Mouse (Mus musculus): ENCODE data around the gene Espnl. TPM values are rescaled to one million over a fixed set of nuclear protein-coding genes. Genes with fewer than 3 reads are reported as not detected.

The Espnl gene
- polyA plus RNA-seq, 1 experiment from 2014 or later = 0.11 TPM

DNA sequence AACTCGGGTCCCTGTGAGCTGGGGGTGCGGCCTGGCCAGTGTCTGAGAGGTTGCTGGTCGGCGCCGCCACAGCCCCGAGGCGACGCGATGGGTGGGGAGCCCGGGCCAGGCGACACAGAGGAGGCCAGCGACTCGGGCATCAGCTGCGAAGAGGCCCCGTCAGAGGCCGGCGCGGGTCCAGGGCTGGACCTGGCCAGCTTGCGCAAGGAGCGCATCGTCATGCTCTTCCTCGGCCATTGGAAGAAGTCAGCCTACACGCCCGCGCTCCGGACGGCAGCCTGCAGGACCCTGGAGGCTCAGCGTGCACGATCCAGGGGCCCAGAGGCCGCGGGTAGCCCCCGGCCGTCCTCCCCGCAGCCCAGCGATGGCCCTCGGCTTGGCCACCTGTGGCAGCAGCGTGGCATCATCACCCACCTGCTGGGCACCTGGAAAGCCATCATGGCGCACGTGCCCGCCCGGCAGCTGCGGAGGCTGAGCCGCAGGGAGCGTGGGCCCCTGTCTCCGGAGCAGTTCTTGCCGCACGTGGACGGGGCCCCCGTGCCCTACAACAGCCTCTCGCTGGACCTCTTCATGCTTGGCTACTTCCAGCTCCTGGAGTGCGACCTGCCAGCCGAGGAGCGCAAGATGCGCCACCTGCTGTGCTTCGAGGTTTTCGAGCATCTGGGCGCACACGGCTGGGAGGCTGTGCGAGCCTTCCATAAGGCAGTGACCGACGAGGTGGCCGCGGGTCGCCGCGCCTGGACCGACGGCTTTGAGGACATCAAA, 23.2 kb downstream of the Espnl start:
- Histone ChIP-seq H3K9ac (ENCODE audit: low read length) (no peak overlapping the region), H3K36me3 (ENCODE audit: control insufficient read depth, insufficient read depth, low read length) (no peaks in the 10 kb centered on the region), H3K4me3 (ENCODE audit: low read depth, low read length) (peak overlapping the region; percentile 23), H3K4me1 (ENCODE audit: control insufficient read depth, insufficient read depth, low read length) (peaks cover 5% of the 10 kb centered on the region), H3K4me2 (peak overlapping the region; percentile 39), H3K9me3 (ENCODE audit: control insufficient read depth, low read length) (no peaks in the 10 kb centered on the region), H3K27me3 (ENCODE audit: control insufficient read depth, insufficient read depth, low read length) (peaks cover 36% of the 10 kb centered on the region), H3K27ac (ENCODE audit: low read depth, low read length) (no peak overlapping the region)
- 3% methylated on average over 68 of the region's 68 CpGs for WGBS
- DNase-seq (ENCODE audit: low spot score, missing footprints) (peak; percentile 90), ATAC-seq (ENCODE audit: low FRiP score) (peak; percentile 34; the same call in 1 of the 2 replicates)

DNA sequence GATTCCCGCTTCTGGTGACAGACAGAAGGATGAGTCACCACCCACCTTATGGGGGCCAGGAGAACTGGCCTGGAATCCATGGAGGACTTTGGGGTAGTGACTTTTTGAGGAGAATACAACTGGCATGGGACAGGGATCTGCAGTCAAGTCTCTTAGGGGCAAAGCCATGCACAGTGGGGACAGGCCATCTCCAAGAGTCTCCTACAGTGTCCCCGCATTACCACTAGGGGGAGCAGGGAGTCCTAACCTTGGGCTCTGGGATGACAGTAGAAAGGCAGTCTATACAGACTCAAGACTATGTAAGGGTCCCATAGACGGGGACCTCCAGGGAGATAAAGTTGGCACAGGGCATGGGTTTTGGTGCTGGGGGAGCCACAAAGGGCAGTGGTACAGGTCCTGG, 25.0 kb downstream of the Espnl start:
- Histone ChIP-seq H3K4me1 (ENCODE audit: control insufficient read depth, insufficient read depth, low read length) (peaks cover 5% of the 10 kb centered on the region), H3K27me3 (ENCODE audit: control insufficient read depth, insufficient read depth, low read length) (peaks cover 36% of the 10 kb centered on the region), H3K4me3 (ENCODE audit: low read depth, low read length) (no peak overlapping the region), H3K9ac (ENCODE audit: low read length) (no peak overlapping the region), H3K36me3 (ENCODE audit: control insufficient read depth, insufficient read depth, low read length) (no peaks in the 10 kb centered on the region), H3K9me3 (ENCODE audit: control insufficient read depth, low read length) (no peaks in the 10 kb centered on the region), H3K27ac (ENCODE audit: low read depth, low read length) (no peak overlapping the region), H3K4me2 (no peak overlapping the region)
- ATAC-seq (ENCODE audit: low FRiP score) (peak; percentile 73), DNase-seq (ENCODE audit: low spot score, missing footprints) (peak; percentile 93)
- WGBS = 32% methylated on average over 3 of the region's 3 CpGs

DNA sequence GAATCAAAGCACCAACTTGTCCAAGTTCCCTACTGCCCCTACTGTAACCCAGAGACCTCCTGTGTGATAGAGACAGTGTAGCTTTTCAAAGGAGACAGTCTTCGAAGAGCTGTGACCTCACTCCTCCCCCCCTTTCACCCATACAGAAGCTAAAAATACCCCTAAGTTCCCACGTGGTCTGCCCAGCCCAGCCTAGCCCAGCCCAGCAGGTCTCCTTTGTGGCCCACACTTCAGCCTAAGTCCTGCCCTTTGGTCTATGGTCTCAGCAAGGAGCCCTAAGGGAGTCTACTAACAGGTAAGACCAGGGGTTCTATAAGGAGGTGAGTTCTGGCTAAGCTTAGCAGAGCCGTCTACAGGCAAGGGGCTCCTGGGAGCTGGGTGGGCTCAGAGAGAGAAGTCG, 29.0 kb downstream of the Espnl start, which contains the start of gene Klhl30:
Gene Klhl30 (plus strand): TSS at position 176 of the 400 bp plus-strand sequence.
- no peak for ATAC-seq (ENCODE audit: low FRiP score)
- H3K9ac ChIP-seq (ENCODE audit: low read length) = no peak within 1 kb of the TSS
- WGBS = 61% methylated on average over 4 of the region's 4 CpGs

DNA sequence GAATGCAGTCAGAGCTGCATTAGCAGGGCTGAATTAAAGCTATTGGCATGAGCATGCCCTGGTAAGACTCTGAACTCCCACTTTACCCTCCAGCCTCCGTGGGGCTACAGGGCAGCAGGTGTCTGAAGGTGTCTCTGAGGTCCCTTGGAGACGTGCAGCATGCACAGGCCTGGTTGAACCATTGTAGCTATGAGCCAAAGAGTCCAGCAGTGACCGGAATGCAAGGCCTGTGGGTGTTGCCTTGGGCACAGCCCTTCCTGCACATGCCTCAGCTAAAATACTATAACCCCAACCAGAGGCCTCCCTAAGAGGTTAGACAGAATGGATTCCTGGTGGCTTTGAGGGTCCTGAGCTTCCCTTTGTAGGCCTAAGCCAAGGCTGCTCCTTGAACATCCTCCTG, 29.4 kb downstream of the Espnl start:
- Histone ChIP-seq H3K4me3 (ENCODE audit: low read depth, low read length) (no peak overlapping the region), H3K27me3 (ENCODE audit: control insufficient read depth, insufficient read depth, low read length) (peaks cover 5% of the 10 kb centered on the region), H3K36me3 (ENCODE audit: control insufficient read depth, insufficient read depth, low read length) (no peaks in the 10 kb centered on the region), H3K9ac (ENCODE audit: low read length) (no peak overlapping the region), H3K9me3 (ENCODE audit: control insufficient read depth, low read length) (no peaks in the 10 kb centered on the region), H3K27ac (ENCODE audit: low read depth, low read length) (no peak overlapping the region), H3K4me1 (ENCODE audit: control insufficient read depth, insufficient read depth, low read length) (no peaks in the 10 kb centered on the region), H3K4me2 (no peak overlapping the region)
- ATAC-seq (ENCODE audit: low FRiP score) (no peak), DNase-seq (ENCODE audit: low spot score, missing footprints) (no peak)
- 82% methylated on average over 3 of the region's 3 CpGs for WGBS

More for the DNA sequence above, 29.0 kb downstream of the Espnl start, which contains the start of gene Klhl30:
- no peak within 1 kb of the TSS for H3K27ac ChIP-seq (ENCODE audit: low read depth, low read length)
- peaks cover 9% of the 10 kb centered on the region for H3K27me3 ChIP-seq (ENCODE audit: control insufficient read depth, insufficient read depth, low read length)
- no peaks in the 10 kb centered on the region for H3K9me3 ChIP-seq (ENCODE audit: control insufficient read depth, low read length)
- no peak within 1 kb of the TSS for H3K4me2 ChIP-seq
- no peak for DNase-seq (ENCODE audit: low spot score, missing footprints)
- H3K4me3 ChIP-seq (ENCODE audit: low read depth, low read length) = no peak within 1 kb of the TSS
- no peaks in the 10 kb centered on the region for H3K36me3 ChIP-seq (ENCODE audit: control insufficient read depth, insufficient read depth, low read length)
- no peaks in the 10 kb centered on the region for H3K4me1 ChIP-seq (ENCODE audit: control insufficient read depth, insufficient read depth, low read length)

DNA sequence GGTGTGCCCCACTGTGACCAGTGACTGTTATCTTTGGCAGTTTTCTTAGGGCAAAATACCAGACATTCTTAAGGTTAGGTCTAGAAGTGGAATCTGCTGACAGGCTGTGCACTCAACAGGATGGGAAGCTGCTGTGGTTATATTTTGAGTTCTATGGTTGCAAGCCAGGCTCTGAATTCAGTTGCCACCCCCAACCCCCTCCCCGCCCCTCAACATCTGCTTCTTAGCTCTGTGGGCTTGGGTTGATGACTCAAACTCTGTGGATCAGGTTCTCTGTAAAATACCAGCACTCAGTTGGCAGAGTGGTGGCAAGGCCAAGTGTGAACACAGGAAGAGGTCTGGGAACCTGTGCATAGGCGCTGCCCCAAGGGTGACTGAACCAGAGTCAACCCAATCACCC, 30.4 kb downstream of the Espnl start:
- no peak overlapping the region for H3K27ac ChIP-seq (ENCODE audit: low read depth, low read length)
- WGBS = 88% methylated on average over 2 of the region's 2 CpGs
- H3K27me3 ChIP-seq (ENCODE audit: control insufficient read depth, insufficient read depth, low read length) = no peaks in the 10 kb centered on the region
- H3K9me3 ChIP-seq (ENCODE audit: control insufficient read depth, low read length) = no peaks in the 10 kb centered on the region
- H3K4me1 ChIP-seq (ENCODE audit: control insufficient read depth, insufficient read depth, low read length) = no peaks in the 10 kb centered on the region
- H3K4me2 ChIP-seq = no peak overlapping the region
- no peak overlapping the region for H3K4me3 ChIP-seq (ENCODE audit: low read depth, low read length)
- DNase-seq (ENCODE audit: low spot score, missing footprints) (no peak), ATAC-seq (ENCODE audit: low FRiP score) (no peak)
- no peaks in the 10 kb centered on the region for H3K36me3 ChIP-seq (ENCODE audit: control insufficient read depth, insufficient read depth, low read length)
- H3K9ac ChIP-seq (ENCODE audit: low read length) = no peak overlapping the region

DNA sequence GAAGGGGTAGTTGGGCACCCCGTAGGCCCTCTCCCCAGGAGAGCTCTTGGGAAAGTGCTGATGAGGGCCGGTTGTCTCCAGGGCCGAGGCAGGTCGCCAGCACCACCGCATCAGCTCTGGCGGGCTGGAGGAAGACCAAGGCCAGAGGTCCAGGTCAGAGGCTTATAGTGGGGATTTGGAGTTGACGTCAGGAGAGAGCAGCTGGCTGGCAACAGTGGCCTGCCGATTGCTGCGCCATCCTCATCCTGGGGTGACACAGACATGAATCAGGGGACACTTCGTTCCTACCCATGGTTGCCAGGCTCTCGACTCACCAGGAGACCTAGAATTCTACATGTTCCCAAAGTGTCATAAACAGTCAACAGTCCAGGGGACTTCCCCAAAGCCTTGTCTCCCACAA, 34.2 kb downstream of the Espnl start:
- Histone ChIP-seq H3K4me3 (ENCODE audit: low read depth, low read length) (no peak overlapping the region), H3K27me3 (ENCODE audit: control insufficient read depth, insufficient read depth, low read length) (no peaks in the 10 kb centered on the region), H3K36me3 (ENCODE audit: control insufficient read depth, insufficient read depth, low read length) (no peaks in the 10 kb centered on the region), H3K9me3 (ENCODE audit: control insufficient read depth, low read length) (no peaks in the 10 kb centered on the region), H3K4me2 (no peak overlapping the region), H3K4me1 (ENCODE audit: control insufficient read depth, insufficient read depth, low read length) (no peaks in the 10 kb centered on the region), H3K27ac (ENCODE audit: low read depth, low read length) (no peak overlapping the region), H3K9ac (ENCODE audit: low read length) (no peak overlapping the region)
- DNase-seq (ENCODE audit: low spot score, missing footprints) = peak; percentile 73
- no peak for ATAC-seq (ENCODE audit: low FRiP score)
- 87% methylated on average over 11 of the region's 11 CpGs for WGBS

DNA sequence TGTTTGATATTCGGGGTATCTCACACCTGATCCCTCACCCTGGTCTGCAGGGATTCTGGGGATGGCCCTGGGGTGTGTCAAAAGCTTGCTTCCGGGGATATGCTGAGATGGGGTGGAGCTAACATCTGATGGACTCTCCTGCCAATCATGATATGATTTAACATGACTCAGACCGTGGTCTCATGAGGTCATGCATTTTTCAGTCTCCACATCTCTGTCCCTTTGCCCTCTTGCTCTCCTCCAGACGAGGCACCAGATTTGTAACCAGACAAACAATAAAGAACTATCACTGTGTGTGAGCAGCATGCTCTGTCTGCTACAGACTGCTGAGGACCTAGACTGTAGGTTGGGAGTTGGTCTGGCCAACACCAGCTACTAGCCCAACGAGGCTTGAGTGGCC, 40.2 kb downstream of the Espnl start:
- no peak overlapping the region for H3K4me2 ChIP-seq
- peaks cover 4% of the 10 kb centered on the region for H3K27me3 ChIP-seq (ENCODE audit: control insufficient read depth, insufficient read depth, low read length)
- no peak overlapping the region for H3K4me3 ChIP-seq (ENCODE audit: low read depth, low read length)
- no peaks in the 10 kb centered on the region for H3K9me3 ChIP-seq (ENCODE audit: control insufficient read depth, low read length)
- DNase-seq (ENCODE audit: low spot score, missing footprints) (no peak), ATAC-seq (ENCODE audit: low FRiP score) (no peak)
- no peaks in the 10 kb centered on the region for H3K36me3 ChIP-seq (ENCODE audit: control insufficient read depth, insufficient read depth, low read length)
- peaks cover 5% of the 10 kb centered on the region for H3K4me1 ChIP-seq (ENCODE audit: control insufficient read depth, insufficient read depth, low read length)
- no peak overlapping the region for H3K27ac ChIP-seq (ENCODE audit: low read depth, low read length)
- 81% methylated on average over 5 of the region's 5 CpGs for WGBS
- no peak overlapping the region for H3K9ac ChIP-seq (ENCODE audit: low read length)

DNA sequence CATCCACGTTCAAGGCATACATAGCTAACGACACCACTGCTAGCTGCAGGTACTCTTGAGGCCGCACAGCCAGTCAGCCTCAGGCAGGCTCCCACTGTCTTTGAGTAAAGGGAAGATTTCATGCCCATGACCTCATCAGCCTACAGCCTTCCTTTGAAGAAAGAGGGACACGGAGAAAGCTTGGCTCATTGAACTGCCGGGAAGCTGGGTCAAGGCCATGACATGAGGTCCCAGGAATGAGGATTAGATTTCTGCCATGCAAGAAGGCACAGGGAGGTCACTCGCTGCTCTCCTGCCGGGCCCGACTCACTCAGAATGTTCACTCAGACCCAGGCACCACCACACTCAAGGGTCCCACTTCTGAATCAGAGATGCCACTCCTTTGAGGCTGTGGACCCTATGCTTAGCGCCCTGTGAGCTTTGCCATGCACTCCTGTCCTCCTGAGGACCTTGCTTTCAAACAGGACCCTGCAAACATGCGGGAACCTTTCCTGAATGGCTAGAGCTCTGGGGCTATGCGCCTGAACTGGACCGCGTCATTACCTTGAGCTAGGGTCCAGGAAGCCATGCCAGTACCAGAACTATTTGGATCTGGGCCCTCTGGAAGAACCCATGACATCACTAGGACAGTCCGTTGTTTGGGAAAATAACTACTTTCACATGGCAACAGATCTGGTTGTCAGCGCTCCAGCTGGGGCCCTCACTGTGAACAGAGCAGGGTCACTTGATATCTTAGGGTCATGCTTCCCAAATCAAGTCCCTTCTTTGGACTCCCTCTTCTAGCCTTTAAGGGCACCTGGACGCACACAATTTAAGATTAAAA, 43.2 kb downstream of the Espnl start:
- no peak overlapping the region for H3K4me2 ChIP-seq
- DNase-seq (ENCODE audit: low spot score, missing footprints) = no peak
- no peak for ATAC-seq (ENCODE audit: low FRiP score)
- H3K9me3 ChIP-seq (ENCODE audit: control insufficient read depth, low read length) = no peaks in the 10 kb centered on the region
- H3K9ac ChIP-seq (ENCODE audit: low read length) = no peak overlapping the region
- H3K27ac ChIP-seq (ENCODE audit: low read depth, low read length) = no peak overlapping the region
- H3K4me1 ChIP-seq (ENCODE audit: control insufficient read depth, insufficient read depth, low read length) = peaks cover 5% of the 10 kb centered on the region
- WGBS = 94% methylated on average over 16 of the region's 16 CpGs
- H3K4me3 ChIP-seq (ENCODE audit: low read depth, low read length) = no peak overlapping the region
- H3K36me3 ChIP-seq (ENCODE audit: control insufficient read depth, insufficient read depth, low read length) = no peaks in the 10 kb centered on the region
- peaks cover 6% of the 10 kb centered on the region for H3K27me3 ChIP-seq (ENCODE audit: control insufficient read depth, insufficient read depth, low read length)

DNA sequence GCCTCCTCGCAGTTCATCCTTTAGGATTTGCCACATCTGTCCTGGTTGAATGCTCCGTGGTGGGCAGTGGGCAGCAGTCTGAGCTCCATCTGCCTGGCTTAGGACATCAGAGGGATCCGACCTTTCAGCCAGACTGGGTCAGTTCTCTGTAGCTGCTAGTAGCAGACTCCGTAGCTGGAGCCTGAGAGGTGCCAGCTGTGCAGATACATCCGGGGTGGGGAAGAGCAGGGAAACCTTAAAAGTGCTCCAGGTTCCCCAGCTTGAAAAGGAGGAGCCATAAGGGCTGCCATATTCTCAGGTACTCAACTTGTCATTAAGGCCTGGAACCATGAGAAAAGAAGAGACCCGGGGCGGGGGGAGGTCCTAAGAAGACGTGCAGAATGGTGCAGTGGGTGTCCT, 43.9 kb downstream of the Espnl start:
- H3K27me3 ChIP-seq (ENCODE audit: control insufficient read depth, insufficient read depth, low read length) = peaks cover 6% of the 10 kb centered on the region
- H3K9ac ChIP-seq (ENCODE audit: low read length) = no peak overlapping the region
- no peak overlapping the region for H3K27ac ChIP-seq (ENCODE audit: low read depth, low read length)
- 0 out of 2 replicates have a peak, but pooled peaks cover 6% of the 10 kb centered on the region for H3K36me3 ChIP-seq (ENCODE audit: control insufficient read depth, insufficient read depth, low read length)
- H3K9me3 ChIP-seq (ENCODE audit: control insufficient read depth, low read length) = no peaks in the 10 kb centered on the region
- no peak for DNase-seq (ENCODE audit: low spot score, missing footprints)
- H3K4me3 ChIP-seq (ENCODE audit: low read depth, low read length) = 0 out of 2 replicates have a peak overlapping the region, but pooled peaks have one; percentile 30
- WGBS = 28% methylated on average over 8 of the region's 8 CpGs
- H3K4me1 ChIP-seq (ENCODE audit: control insufficient read depth, insufficient read depth, low read length) = peaks cover 5% of the 10 kb centered on the region
- peak overlapping the region; percentile 58 for H3K4me2 ChIP-seq
- ATAC-seq (ENCODE audit: low FRiP score) = no peak

Measured in midbrain, embryonic 11.5 days (tissue).